Mouse (Mus musculus): ENCODE data around the gene Ankrd11. TPM values are rescaled to one million over a fixed set of nuclear protein-coding genes. Genes with fewer than 3 reads are reported as not detected.
A peak's percentile ranks its signal among the peaks of the same experiment; 100 is the strongest.

The Ankrd11 gene
- total and polyA plus RNA-seq, 3 experiments: 49.2 to 235 (median 87.7) TPM

- Histone ChIP-seq H3K36me3 (ENCODE audit: control insufficient read depth in 1 of 2, insufficient read depth in 2 of 2, low read length in 2 of 2) (peaks cover 5 to 21% of the 10 kb centered on the region in 2 experiments; a peak in 3 of 4 replicates), H3K4me1 (ENCODE audit: control insufficient read depth in 1 of 2, insufficient read depth in 2 of 2, low read length in 2 of 2) (peaks cover 8 to 11% of the 10 kb centered on the region in 2 experiments), H3K4me3 (ENCODE audit: control insufficient read depth in 1 of 2, insufficient read depth in 1 of 2, low read depth in 2 of 2, low read length in 2 of 2) (no peak overlapping the region), H3K9me3 (replicated peaks; ENCODE audit: insufficient read depth, low read length) (no peaks in the 10 kb centered on the region), H3K9ac (ENCODE audit: control insufficient read depth, low read depth, low read length, poor library complexity, severe bottlenecking) (no peak overlapping the region), H3K27ac (ENCODE audit: control insufficient read depth, low read depth, low read length) (no peak overlapping the region), H3K27me3 (ENCODE audit: control insufficient read depth in 1 of 2, insufficient read depth in 2 of 2, low read length in 2 of 2) (no peaks in the 10 kb centered on the region), H3K79me2 (ENCODE audit: control insufficient read depth, insufficient read depth, low read length, poor library complexity) (peaks cover 83% of the 10 kb centered on the region)
- DNase-seq (ENCODE audit: low read depth, low spot score): peak; percentile 25
- TF ChIP-seq CHD1 (IDR thresholded peaks at IDR 0.05; ENCODE audit: low read depth, low read length) (no peak), ZKSCAN1 (IDR thresholded peaks at IDR 0.05; ENCODE audit: low read depth, low read length) (no peak), MEF2A (IDR thresholded peaks at IDR 0.05; ENCODE audit: extremely low read depth, insufficient replicate concordance, low read depth, low read length, poor library complexity, severe bottlenecking) (no peak), RCOR1 (IDR thresholded peaks at IDR 0.05; ENCODE audit: low read depth, low read length) (peak; percentile 85), TAL1 (IDR thresholded peaks at IDR 0.05; ENCODE audit: low read length) (no peak), USF2 (IDR thresholded peaks at IDR 0.05; ENCODE audit: borderline replicate concordance in 1 of 2, insufficient read depth in 1 of 2, low read depth in 1 of 2, low read length in 2 of 2) (no peak), RAD21 (IDR thresholded peaks at IDR 0.05; ENCODE audit: low read depth, low read length) (no peak)
Measured at GRCm38 (mm10) chr8:122993740-122994139, 48.3 kb downstream of the Ankrd11 start.

DNA sequence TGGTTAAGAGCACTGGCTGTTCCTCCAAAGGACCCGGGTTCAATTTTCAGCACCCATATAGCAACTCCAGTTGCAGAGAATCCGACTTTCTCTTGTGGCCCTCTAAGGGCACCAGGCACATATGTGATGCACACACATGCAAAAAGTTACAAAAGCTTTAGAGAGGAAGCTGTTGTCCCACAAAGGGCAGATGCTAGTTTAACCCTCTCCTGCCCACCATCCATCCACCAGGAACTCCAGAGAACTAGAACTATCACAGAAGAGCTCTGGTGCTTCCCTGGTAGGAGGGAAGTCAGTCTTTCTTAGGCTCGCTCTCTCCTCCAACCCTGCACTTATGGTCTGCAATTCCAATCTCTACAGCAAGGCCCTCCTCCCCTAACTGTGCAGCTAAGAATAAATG is 49.0 kb downstream of the Ankrd11 start:
- no peaks in the 10 kb centered on the region for H3K27me3 ChIP-seq (ENCODE audit: control insufficient read depth in 1 of 2, insufficient read depth in 2 of 2, low read length in 2 of 2)
- peaks cover 5 to 22% of the 10 kb centered on the region in 2 experiments; a peak in 3 of 4 replicates for H3K36me3 ChIP-seq (ENCODE audit: control insufficient read depth in 1 of 2, insufficient read depth in 2 of 2, low read length in 2 of 2)
- DNase-seq (ENCODE audit: low read depth, low spot score): no peak
- TF ChIP-seq RAD21 (IDR thresholded peaks at IDR 0.05; ENCODE audit: low read depth, low read length) (no peak), ZNF384 (IDR thresholded peaks at IDR 0.05; ENCODE audit: low read depth, low read length) (no peak), MAFK (IDR thresholded peaks at IDR 0.05; ENCODE audit: borderline replicate concordance, low read depth, low read length) (no peak), GABPA (IDR thresholded peaks at IDR 0.05; ENCODE audit: low read depth, low read length) (no peak), BHLHE40 (IDR thresholded peaks at IDR 0.05; ENCODE audit: borderline replicate concordance, low read depth, low read length) (no peak), JUND (IDR thresholded peaks at IDR 0.05; ENCODE audit: low read depth, low read length) (no peak), EP300 (IDR thresholded peaks at IDR 0.05; ENCODE audit: low read depth in 1 of 2, low read length in 2 of 2) (no peak), ZMIZ1 (IDR thresholded peaks at IDR 0.05; ENCODE audit: low read depth, low read length) (no peak), HCFC1 (IDR thresholded peaks at IDR 0.05; ENCODE audit: low read depth, low read length) (no peak), USF2 (IDR thresholded peaks at IDR 0.05; ENCODE audit: borderline replicate concordance in 1 of 2, insufficient read depth in 1 of 2, low read depth in 1 of 2, low read length in 2 of 2) (no peak), ZKSCAN1 (IDR thresholded peaks at IDR 0.05; ENCODE audit: low read depth, low read length) (no peak), ETS1 (IDR thresholded peaks at IDR 0.05; ENCODE audit: low read depth, low read length) (no peak), MAZ (IDR thresholded peaks at IDR 0.05; ENCODE audit: low read depth, low read length) (no peak), NRF1 (IDR thresholded peaks at IDR 0.05; ENCODE audit: insufficient read depth, low read depth, low read length, poor library complexity, severe bottlenecking) (no peak)
- no peaks in the 10 kb centered on the region for H3K9me3 ChIP-seq (replicated peaks; ENCODE audit: insufficient read depth, low read length)
- no peak overlapping the region for H3K4me3 ChIP-seq (ENCODE audit: control insufficient read depth in 1 of 2, insufficient read depth in 1 of 2, low read depth in 2 of 2, low read length in 2 of 2)
- no peak overlapping the region for H3K9ac ChIP-seq (ENCODE audit: control insufficient read depth, low read depth, low read length, poor library complexity, severe bottlenecking)
- peaks cover 5 to 15% of the 10 kb centered on the region in 2 experiments for H3K4me1 ChIP-seq (ENCODE audit: control insufficient read depth in 1 of 2, insufficient read depth in 2 of 2, low read length in 2 of 2)
- H3K27ac ChIP-seq (ENCODE audit: control insufficient read depth, low read depth, low read length): no peak overlapping the region
- peaks cover 83% of the 10 kb centered on the region for H3K79me2 ChIP-seq (ENCODE audit: control insufficient read depth, insufficient read depth, low read length, poor library complexity)
